Mouse (Mus musculus): Measurements from ENCODE around the gene Kctd10.

The Kctd10 gene

DNA sequence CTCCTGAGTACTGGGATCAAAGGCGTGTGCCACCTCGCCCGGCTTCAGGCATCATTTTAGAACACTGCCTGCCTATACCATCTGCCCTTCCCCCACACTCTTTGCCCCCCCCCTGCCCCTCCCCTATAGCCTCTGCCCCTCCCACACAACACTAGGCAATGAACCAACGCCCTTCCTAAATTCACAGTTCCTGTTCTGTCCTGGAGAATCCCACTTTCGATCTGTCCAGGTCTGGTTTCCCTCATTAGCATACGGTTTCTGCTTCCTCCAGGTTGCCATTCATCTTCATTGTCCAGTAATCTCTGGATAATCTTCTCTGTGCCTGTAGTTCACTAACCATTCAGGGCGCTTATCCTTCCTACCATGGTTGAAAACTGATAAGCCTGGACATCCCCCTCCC lies 36.7 kb downstream of the Kctd10 start:
- DNase-seq, result no peak

DNA sequence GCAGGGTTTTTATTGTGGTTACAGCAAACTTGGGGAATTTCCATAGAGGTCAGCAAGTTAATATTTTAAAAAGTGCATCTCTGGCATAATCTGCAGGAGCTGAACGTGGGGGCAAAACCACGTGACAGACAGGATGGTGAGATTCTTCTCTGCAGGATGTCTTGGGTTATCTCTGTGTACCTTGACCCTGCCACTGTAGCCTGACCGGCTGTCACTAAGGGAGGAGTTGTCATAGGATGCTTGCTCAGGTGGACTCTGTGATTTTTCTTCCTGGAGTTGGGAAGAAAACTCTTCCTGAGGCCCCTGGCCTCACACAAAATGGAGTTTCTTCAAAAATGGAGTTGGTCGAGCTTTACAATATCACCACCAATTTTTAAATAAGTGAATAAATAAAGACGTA lies 37.3 kb downstream of the Kctd10 start:
- no peak for DNase-seq

DNA sequence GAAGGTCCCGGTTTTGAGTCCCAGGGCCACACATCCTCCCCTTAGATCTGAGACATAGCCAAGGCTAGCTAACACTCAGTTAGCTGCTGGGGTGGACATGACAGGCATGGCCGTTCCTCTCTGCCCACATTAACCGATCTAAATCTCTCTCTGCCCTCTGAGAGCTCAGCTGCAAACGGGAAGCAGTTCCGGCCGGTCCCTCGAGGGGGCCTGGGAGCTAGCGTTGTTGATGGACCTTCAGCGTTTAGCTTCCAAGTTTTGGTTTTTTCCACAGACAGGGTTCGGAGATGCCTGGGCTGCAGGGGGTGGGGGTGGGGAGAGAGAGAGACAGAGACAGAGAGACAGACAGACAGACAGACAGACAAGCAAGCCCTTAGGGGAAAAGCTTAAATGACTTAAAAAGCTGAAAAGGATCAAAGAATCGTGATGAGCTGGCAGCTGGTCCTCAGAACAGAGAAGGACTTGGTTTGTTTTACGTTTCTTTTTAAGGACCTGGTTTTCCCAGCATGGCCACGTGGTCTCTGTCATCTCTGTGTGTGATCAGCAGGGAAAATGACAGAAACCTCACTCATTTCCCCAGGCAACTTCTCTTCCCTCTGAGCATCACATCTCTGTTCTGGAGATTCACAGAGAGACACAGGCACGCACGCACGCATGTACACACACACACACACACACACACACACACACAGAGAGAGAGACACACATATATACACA lies 56.4 kb downstream of the Kctd10 start:
- DNase-seq, result peak; percentile 65

DNA sequence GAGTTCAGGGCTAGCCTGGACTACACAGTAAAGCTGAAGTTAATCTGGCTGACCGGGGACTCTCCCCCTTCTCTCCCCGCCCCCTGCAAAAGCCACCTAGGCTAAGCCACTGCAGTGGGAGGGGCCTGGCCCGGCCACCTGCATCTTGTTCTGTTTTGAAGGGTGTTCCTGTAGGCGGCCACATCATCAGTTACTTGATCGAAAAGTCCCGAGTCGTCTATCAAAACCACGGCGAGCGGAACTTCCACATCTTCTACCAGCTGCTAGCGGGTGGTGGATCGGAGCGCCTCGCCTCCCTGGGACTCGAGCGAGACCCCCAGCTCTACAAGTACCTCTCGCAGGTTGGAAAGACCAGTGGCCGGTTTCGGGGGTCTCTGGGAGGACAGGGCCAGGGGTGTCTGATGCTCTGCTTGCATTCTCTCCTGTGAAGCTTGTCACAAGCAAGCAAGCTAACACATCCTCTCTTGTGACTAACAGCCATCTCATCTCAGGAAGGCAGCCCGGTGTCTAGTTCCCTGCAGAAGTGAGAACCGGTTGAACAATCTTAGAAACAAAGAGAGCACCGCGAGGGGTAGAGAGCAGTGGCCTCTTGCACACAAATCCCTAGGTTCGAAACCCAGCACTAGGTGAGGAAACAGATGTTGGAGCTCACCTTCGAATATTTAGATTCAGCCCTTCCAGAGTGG lies 57.1 kb downstream of the Kctd10 start:
- DNase-seq, result no peak

Measured in kidney, postnatal 14 days (tissue).